Mouse (Mus musculus) heart, postnatal 10 days (tissue): Measurements from ENCODE around the gene H2-DMb2. TPM values are rescaled to one million over a fixed set of nuclear protein-coding genes. Genes with fewer than 3 reads are reported as not detected.

Experiments
- DNase-seq, 2 experiments: peaks; one replicate each; pipeline ENCODE4 v3.0.0; 2021
- intact Hi-C: fragments of 180-260 bp; cut with DNase I; formaldehyde crosslinking; loops from one replicate; pipeline ENCODE4 v1.15.1; 2025
- total RNA-seq, 2 experiments: library from RNA; stranded (reverse); gene quantifications; 2 replicates each; pipeline ENCODE4 v1.2.3; 2021

The H2-DMb2 gene
- total RNA-seq, 2 experiments from 2014 or later: 0.98 to 1.1 TPM

DNA sequence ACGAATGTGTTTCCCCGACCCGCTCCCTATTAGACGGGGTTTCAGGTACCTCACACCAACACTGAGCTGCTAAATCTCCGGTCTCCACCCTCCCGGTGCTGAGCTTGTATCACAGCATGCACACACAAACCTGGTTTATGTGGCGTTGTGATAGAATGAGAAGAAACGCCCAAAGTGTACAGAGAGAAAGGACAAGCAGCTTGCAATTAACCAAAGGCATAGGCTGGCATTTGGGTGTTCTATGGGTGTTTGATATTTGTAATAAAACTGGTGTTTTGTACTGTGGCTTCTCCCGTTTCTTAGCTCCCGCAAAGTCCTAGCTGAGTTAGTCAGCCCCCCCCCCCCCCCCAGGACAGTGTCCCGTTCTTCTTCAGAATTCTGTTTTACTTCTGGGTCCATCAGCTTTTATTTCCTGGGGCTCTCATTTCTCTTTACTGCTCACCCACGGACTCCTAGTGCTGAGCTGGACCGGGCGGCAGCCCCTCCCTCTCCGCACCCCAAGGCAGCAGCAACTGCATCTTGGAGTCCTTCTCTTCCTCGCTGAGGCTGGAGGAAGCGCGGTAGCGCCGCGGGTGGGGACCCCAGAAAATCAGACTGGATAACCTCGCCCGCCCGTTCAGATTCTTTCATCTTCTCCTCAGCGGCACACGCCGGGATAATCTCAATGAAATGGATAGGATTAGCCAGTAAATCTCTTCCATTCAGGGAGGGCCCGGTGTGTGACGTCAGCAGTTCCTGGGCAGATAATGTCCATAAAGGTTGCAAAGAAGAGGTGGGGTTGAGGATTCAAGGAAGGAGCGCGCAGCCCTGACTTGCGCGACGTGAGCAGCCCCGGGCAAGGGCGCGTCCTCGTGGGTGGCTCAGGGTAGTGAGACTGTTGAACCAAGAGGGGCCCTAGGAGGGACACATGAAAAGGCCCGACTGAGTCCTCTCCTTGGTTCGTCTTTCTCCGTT lies 54.1 kb downstream of the H2-DMb2 start, which contains the start of gene Psmb8:
Psmb8 (plus strand) TSS at position 781 of the 954 bp plus-strand sequence.
- intact Hi-C loops: no loop called here
- peak; percentile 92 to 94 for DNase-seq

DNA sequence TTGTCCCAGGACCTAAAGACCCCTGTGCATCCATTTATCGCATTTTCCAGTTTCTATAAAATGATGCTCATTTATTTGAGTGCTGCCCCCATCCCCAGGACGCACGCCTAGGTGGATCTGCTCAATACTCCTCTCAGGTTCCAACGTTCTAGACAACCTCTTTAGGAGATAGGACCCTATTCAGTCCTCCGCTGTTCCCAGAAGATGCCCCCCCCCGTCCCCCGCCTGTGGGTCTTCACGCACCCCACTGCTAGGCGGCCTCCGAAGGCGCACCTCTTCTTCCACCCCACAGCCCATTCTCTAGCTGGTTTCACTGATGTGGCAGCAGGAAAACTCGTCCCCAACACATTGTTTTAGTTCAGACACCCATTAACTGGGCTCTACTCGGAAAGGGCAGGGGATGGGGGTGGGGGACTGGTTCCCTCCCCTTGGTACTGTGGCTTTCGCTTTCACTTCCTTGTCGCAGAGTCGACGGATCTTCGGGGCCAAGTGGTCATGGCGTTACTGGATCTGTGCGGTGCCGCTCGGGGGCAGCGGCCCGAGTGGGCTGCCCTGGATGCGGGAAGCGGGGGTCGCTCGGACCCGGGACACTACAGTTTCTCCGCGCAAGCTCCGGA lies 54.9 kb downstream of the H2-DMb2 start:
- intact Hi-C loops: no loop called here

DNA sequence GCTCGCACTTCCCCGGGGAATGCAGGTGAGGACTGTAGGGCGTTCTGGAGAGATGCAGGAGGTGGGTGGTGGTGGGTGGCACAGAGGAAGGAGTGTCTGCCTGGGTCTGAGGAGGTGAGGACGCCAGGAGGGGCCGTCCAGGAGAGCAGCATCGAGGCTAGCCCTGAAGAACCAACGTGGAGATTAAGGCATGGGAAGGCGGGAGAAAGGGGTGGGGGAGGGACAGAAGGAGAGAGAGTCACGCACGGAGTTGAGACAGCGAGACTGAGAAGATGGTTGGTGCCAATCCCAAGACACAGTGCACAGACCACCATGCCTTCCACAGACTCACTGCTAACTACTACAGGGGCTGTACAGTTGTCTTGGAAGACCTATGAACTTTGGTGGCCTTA lies 55.4 kb downstream of the H2-DMb2 start:
- intact Hi-C loops: no loop called here
- DNase-seq: no peak

More for the DNA sequence above, 54.9 kb downstream of the H2-DMb2 start:
- peak; percentile 62 to 68 for DNase-seq

DNA sequence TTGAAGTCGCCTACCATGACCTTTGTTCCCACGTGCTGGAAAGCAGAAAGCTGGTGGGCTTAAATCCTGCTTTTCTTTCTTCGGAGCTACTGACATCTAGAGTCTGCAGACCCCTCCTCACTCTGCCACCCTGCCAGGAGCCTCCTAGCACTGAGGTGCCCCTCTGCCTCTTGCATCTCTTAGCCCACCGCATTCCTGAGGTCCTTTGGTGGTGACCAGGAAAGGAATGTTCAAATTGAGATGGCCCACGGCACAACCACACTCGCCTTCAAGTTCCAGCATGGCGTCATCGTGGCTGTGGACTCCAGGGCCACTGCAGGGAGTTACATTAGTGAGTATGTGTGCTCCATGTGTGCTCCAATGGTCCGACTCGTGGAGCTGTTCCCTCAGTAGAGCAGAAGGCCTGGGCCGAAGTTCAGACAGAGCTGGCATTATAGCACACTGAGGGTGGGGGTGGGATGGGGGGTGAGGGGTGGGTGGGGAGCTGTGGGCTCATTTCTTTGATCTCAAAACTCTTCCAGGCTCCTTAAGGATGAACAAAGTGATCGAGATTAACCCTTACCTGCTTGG lies 56.0 kb downstream of the H2-DMb2 start:
- intact Hi-C loops: no loop called here
- DNase-seq: no peak

DNA sequence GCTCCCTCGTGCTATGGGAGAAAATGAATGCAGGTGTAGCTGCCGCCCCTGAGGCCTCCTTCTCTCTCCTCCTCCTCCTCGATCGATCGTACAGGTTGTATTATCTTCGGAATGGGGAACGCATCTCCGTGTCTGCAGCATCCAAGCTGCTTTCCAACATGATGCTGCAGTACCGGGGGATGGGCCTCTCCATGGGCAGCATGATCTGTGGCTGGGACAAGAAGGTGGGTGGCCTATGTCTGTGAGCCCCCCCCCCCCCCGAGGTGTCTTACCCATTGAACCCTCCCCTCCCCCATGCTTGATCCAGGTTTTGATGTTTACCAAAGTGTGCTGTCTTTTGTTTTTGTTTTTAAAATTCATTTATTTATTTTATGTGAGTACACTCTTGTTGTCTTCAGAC lies 56.9 kb downstream of the H2-DMb2 start:
- no peak for DNase-seq

DNA sequence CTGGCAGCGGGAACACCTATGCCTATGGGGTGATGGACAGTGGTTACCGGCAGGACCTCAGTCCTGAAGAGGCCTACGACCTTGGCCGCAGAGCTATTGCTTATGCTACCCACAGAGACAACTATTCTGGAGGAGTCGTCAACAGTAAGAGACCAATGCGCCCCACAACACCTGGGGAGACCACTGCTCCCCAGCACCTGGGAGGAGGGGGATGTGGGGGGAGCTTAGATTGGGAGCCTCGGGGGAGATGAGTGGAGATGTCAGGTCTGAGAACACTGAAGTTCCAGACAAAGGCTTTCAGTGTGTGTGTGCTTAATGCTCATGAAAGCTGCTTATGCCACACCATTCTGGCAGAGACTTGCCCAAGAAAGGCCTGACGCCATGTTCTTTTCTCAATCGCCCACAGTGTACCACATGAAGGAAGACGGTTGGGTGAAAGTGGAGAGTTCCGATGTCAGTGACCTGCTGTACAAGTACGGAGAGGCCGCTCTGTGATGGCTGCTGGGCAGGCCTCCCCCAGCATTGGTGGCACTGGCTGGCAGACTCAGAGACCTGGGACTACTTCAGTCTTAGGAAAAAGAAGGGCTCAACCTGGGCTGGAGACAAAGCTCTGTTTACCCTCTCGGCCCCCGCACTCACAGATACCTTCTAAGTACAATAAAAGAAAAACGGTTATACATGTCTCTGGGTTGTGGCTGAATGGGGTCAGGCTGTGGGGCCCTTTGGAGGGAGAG lies 57.8 kb downstream of the H2-DMb2 start:
- intact Hi-C loops: no loop called here
- no peak for DNase-seq

More for the DNA sequence above, 56.9 kb downstream of the H2-DMb2 start:
- intact Hi-C loops: no loop called here

Other genes with a start within 250 kb of the H2-DMb2 start
- not detected for gene Platr17, start 238.2 kb upstream of the H2-DMb2 start, total RNA-seq
- gene Daxx, start 233.9 kb upstream of the H2-DMb2 start, total RNA-seq: 10 to 100 TPM; 16.9 to 18.3 TPM
- 10 to 100 TPM; 85.4 to 98.6 TPM for gene Tapbp, start 227.4 kb upstream of the H2-DMb2 start, total RNA-seq
- gene Zbtb22, start 227.4 kb upstream of the H2-DMb2 start, total RNA-seq: 10 to 100 TPM; 29.4 to 33.0 TPM
- gene Rgl2, start 213.8 kb upstream of the H2-DMb2 start, total RNA-seq: 10 to 100 TPM; 54.8 to 57.9 TPM
- 10 to 100 TPM; 70.8 to 78.9 TPM for gene Pfdn6, start 203.0 kb upstream of the H2-DMb2 start, total RNA-seq
- 10 to 100 TPM; 12.4 to 12.6 TPM for gene Wdr46, start 202.6 kb upstream of the H2-DMb2 start, total RNA-seq
- gene B3galt4, start 191.8 kb upstream of the H2-DMb2 start, total RNA-seq: 1 to 10 TPM; 2.7 to 3.7 TPM
- 10 to 100 TPM; 36.3 to 36.8 TPM for gene Vps52, start 187.5 kb upstream of the H2-DMb2 start, total RNA-seq
- gene Rps18, start 187.3 kb upstream of the H2-DMb2 start, total RNA-seq: 100 to 1,000 TPM; 566 to 572 TPM
- 10 to 100 TPM; 54.8 to 56.2 TPM for gene H2-K1, start 143.0 kb upstream of the H2-DMb2 start, total RNA-seq
- gene Ring1, start 118.6 kb upstream of the H2-DMb2 start, total RNA-seq: 10 to 100 TPM; 16.5 to 17.6 TPM
- 10 to 100 TPM; 80.8 to 88.1 TPM for gene H2-Ke6, start 115.2 kb upstream of the H2-DMb2 start, total RNA-seq
- 10 to 100 TPM; 81.7 to 84.4 TPM for gene Slc39a7, start 111.6 kb upstream of the H2-DMb2 start, total RNA-seq
- gene Rxrb, start 111.5 kb upstream of the H2-DMb2 start, total RNA-seq: 10 to 100 TPM; 45.4 to 46.7 TPM
- gene Col11a2, start 103.9 kb upstream of the H2-DMb2 start, total RNA-seq: 1 to 10 TPM; 1.5 to 1.8 TPM
- under 1 TPM in 1 of 2 experiments, not detected in 1; 0.31 TPM for gene H2-Oa, start 51.0 kb upstream of the H2-DMb2 start, total RNA-seq
- 1 to 10 TPM; 4.1 to 4.5 TPM for gene H2-DMa, start 23.8 kb upstream of the H2-DMb2 start, total RNA-seq
- gene Brd2, start 20.7 kb upstream of the H2-DMb2 start, total RNA-seq: 100 to 1,000 TPM; 113 to 119 TPM
- gene H2-DMb1, start 9.8 kb downstream of the H2-DMb2 start, total RNA-seq: under 1 TPM; 0.72 to 0.89 TPM
- gene Tap1, start 44.2 kb downstream of the H2-DMb2 start, total RNA-seq: 1 to 10 TPM; 6.7 to 7.0 TPM
- gene Psmb9, start 44.5 kb downstream of the H2-DMb2 start, total RNA-seq: 1 to 10 TPM; 3.2 to 4.6 TPM
- 10 to 100 TPM; 10.3 to 10.7 TPM for gene Psmb8, start 54.4 kb downstream of the H2-DMb2 start, total RNA-seq
- gene Tap2, start 60.2 kb downstream of the H2-DMb2 start, total RNA-seq: 10 to 100 TPM; 17.6 to 20.3 TPM
- under 1 TPM; 0.77 to 0.92 TPM for gene H2-Ob, start 95.6 kb downstream of the H2-DMb2 start, total RNA-seq
- gene H2-Ab1, start 114.4 kb downstream of the H2-DMb2 start, total RNA-seq: 1 to 10 TPM; 4.4 to 4.7 TPM
- 1 to 10 TPM; 4.9 to 5.4 TPM for gene H2-Aa, start 144.5 kb downstream of the H2-DMb2 start, total RNA-seq
- gene H2-Eb1, start 162.6 kb downstream of the H2-DMb2 start, total RNA-seq: 1 to 10 TPM; 7.5 to 8.4 TPM
- gene H2-Eb2, start 182.4 kb downstream of the H2-DMb2 start, total RNA-seq: not detected
- gene Btnl2, start 211.5 kb downstream of the H2-DMb2 start, total RNA-seq: under 1 TPM; 0.22 to 0.30 TPM
- gene Btnl1, start 233.8 kb downstream of the H2-DMb2 start, total RNA-seq: not detected